Mouse (Mus musculus) MEL (cell line): ENCODE measurements around the gene Mcrip1. TPM values are rescaled to one million over a fixed set of nuclear protein-coding genes. Genes with fewer than 3 reads are reported as not detected.

Experiments used
- DNase-seq: peaks from one replicate; pipeline ENCODE4 v3.0.0; 2011; ENCODE audit warnings: low read depth, low spot score
- H3K27ac ChIP-seq: 2 replicates; pipeline ENCODE4 v1.5.1; 2012; ENCODE audit warnings: low read depth, mild to moderate bottlenecking, control low read depth, low read length, moderate library complexity; ENCODE audit not compliant: control insufficient read depth
- H3K27me3 ChIP-seq, 2 experiments: fragments of 150-350 bp in 1 of 2; sonication (generic) in 1 of 2; 2 replicates each; pipeline ENCODE4 v1.6.1; 2012; ENCODE audit warnings: low read length in 2 of 2, mild to moderate bottlenecking in 2 of 2, improper control_type of control experiment in 1 of 2, moderate library complexity in 1 of 2; ENCODE audit not compliant: insufficient read depth in 2 of 2, control insufficient read depth in 1 of 2
- H3K36me3 ChIP-seq, 2 experiments: 2 replicates each; pipeline ENCODE4 v1.6.1; 2012 to 2014; ENCODE audit warnings: low read length in 2 of 2, improper control_type of control experiment in 1 of 2, inconsistent platforms in 1 of 2, mild to moderate bottlenecking in 1 of 2; ENCODE audit not compliant: insufficient read depth in 2 of 2, control insufficient read depth in 1 of 2
- H3K4me1 ChIP-seq, 2 experiments: fragments of 150-350 bp in 1 of 2; sonication (generic) in 1 of 2; 2 replicates each; pipeline ENCODE4 v1.6.1; 2012; ENCODE audit warnings: low read length in 2 of 2, improper control_type of control experiment in 1 of 2, mild to moderate bottlenecking in 1 of 2; ENCODE audit not compliant: insufficient read depth in 2 of 2, control insufficient read depth in 1 of 2
- H3K4me3 ChIP-seq, 2 experiments: fragments of 150-350 bp in 1 of 2; sonication (generic) in 1 of 2; 2 replicates each; pipeline ENCODE4 v1.5.1; 2012; ENCODE audit warnings: low read depth in 2 of 2, low read length in 2 of 2, mild to moderate bottlenecking in 2 of 2, moderate library complexity in 2 of 2, control low read depth in 1 of 2, improper control_type of control experiment in 1 of 2; ENCODE audit not compliant: control insufficient read depth in 1 of 2, insufficient read depth in 1 of 2
- H3K79me2 ChIP-seq: 2 replicates; pipeline ENCODE4 v1.6.1; 2012; ENCODE audit warnings: mild to moderate bottlenecking, low read length, moderate library complexity; ENCODE audit not compliant: control insufficient read depth, poor library complexity, insufficient read depth
- H3K9ac ChIP-seq: 2 replicates; pipeline ENCODE4 v1.6.1; 2012; ENCODE audit warnings: low read depth, mild to moderate bottlenecking, control low read depth, low read length, moderate library complexity; ENCODE audit not compliant: control insufficient read depth, poor library complexity, severe bottlenecking
- H3K9me3 ChIP-seq: fragments of 150-350 bp; sonication (generic); replicated peaks from 2 replicates; pipeline ENCODE4 v1.6.1; 2012; ENCODE audit warnings: mild to moderate bottlenecking, low read length, improper control_type of control experiment, moderate library complexity; ENCODE audit not compliant: insufficient read depth
- BHLHE40 ChIP-seq: IDR thresholded peaks from 2 replicates; pipeline ENCODE4 v1.6.1; 2012; ENCODE audit warnings: low read depth, mild to moderate bottlenecking, inconsistent platforms, low read length, improper control_type of control experiment, borderline replicate concordance
- CHD2 ChIP-seq: IDR thresholded peaks from 2 replicates; pipeline ENCODE4 v1.6.1; 2011; ENCODE audit warnings: low read length, improper control_type of control experiment
- CTCF ChIP-seq, 3 experiments: IDR thresholded peaks in 2 of 3; conservative IDR thresholded peaks in 1 of 3; 2 replicates each; pipeline ENCODE4 v1.5.1; 2011 to 2012; ENCODE audit warnings: low read length in 3 of 3, low read depth in 2 of 3, mild to moderate bottlenecking in 2 of 3, improper control_type of control experiment in 1 of 3, inconsistent platforms in 1 of 3, mixed read lengths in 1 of 3, moderate library complexity in 1 of 3; ENCODE audit not compliant: control insufficient read depth in 1 of 3, insufficient read depth in 1 of 3, poor library complexity in 1 of 3, severe bottlenecking in 1 of 3
- ELF1 ChIP-seq: IDR thresholded peaks from 2 replicates; pipeline ENCODE4 v1.6.1; 2014; ENCODE audit warnings: low read depth, mild to moderate bottlenecking, inconsistent platforms, low read length, improper control_type of control experiment, moderate library complexity
- ETS1 ChIP-seq: IDR thresholded peaks from 2 replicates; pipeline ENCODE4 v1.6.1; 2012; ENCODE audit warnings: low read depth, mild to moderate bottlenecking, inconsistent platforms, low read length, improper control_type of control experiment, moderate library complexity
- GABPA ChIP-seq: IDR thresholded peaks from 2 replicates; pipeline ENCODE4 v1.6.1; 2012; ENCODE audit warnings: low read depth, mild to moderate bottlenecking, inconsistent platforms, low read length, improper control_type of control experiment, moderate library complexity
- GATA1 ChIP-seq: IDR thresholded peaks from 2 replicates; pipeline ENCODE4 v1.6.1; 2011; ENCODE audit warnings: low read depth, low read length, improper control_type of control experiment
- HCFC1 ChIP-seq: IDR thresholded peaks from 2 replicates; pipeline ENCODE4 v1.6.1; 2012; ENCODE audit warnings: low read depth, mild to moderate bottlenecking, inconsistent platforms, low read length, improper control_type of control experiment, moderate library complexity
- JUND ChIP-seq: IDR thresholded peaks from 2 replicates; pipeline ENCODE4 v1.6.1; 2011; ENCODE audit warnings: low read depth, mild to moderate bottlenecking, improper control_type of control experiment, low read length
- MAX ChIP-seq: IDR thresholded peaks from 2 replicates; pipeline ENCODE4 v1.6.1; 2011; ENCODE audit warnings: low read length, improper control_type of control experiment
- MEF2A ChIP-seq: IDR thresholded peaks from 2 replicates; pipeline ENCODE4 v1.6.1; 2014; ENCODE audit warnings: low read depth, mild to moderate bottlenecking, inconsistent platforms, low read length, improper control_type of control experiment; ENCODE audit not compliant: poor library complexity, insufficient replicate concordance, severe bottlenecking; ENCODE audit errors: extremely low read depth
- NELFE ChIP-seq: IDR thresholded peaks from 2 replicates; pipeline ENCODE4 v1.6.1; 2011; ENCODE audit warnings: low read depth, low read length, improper control_type of control experiment
- NRF1 ChIP-seq: IDR thresholded peaks from 2 replicates; pipeline ENCODE4 v1.6.1; 2014; ENCODE audit warnings: low read depth, mild to moderate bottlenecking, inconsistent platforms, low read length, improper control_type of control experiment, moderate library complexity; ENCODE audit not compliant: poor library complexity, insufficient read depth, severe bottlenecking
- POLR2A ChIP-seq, 2 experiments: IDR thresholded peaks; 2 replicates each; pipeline ENCODE4 v1.6.1; 2011 to 2012; ENCODE audit warnings: low read length in 2 of 2, mild to moderate bottlenecking in 2 of 2, control low read depth in 1 of 2, improper control_type of control experiment in 1 of 2, low read depth in 1 of 2, moderate library complexity in 1 of 2; ENCODE audit not compliant: control insufficient read depth in 1 of 2, insufficient read depth in 1 of 2, poor library complexity in 1 of 2
- RCOR1 ChIP-seq: IDR thresholded peaks from 2 replicates; pipeline ENCODE4 v1.6.1; 2012; ENCODE audit warnings: low read depth, mild to moderate bottlenecking, inconsistent platforms, low read length, improper control_type of control experiment
- SMC3 ChIP-seq: IDR thresholded peaks from 2 replicates; pipeline ENCODE4 v1.6.1; 2011; ENCODE audit warnings: low read depth, low read length, improper control_type of control experiment
- TAL1 ChIP-seq: IDR thresholded peaks from 2 replicates; pipeline ENCODE4 v1.6.1; 2012; ENCODE audit warnings: mild to moderate bottlenecking, inconsistent platforms, low read length, moderate library complexity, mixed read lengths
- TBP ChIP-seq: IDR thresholded peaks from 2 replicates; pipeline ENCODE4 v1.8.0; 2011; ENCODE audit warnings: low read depth, low read length, improper control_type of control experiment
- TCF12 ChIP-seq: IDR thresholded peaks from 2 replicates; pipeline ENCODE4 v1.6.1; 2014; ENCODE audit warnings: low read depth, mild to moderate bottlenecking, inconsistent platforms, low read length, improper control_type of control experiment, moderate library complexity
- UBTF ChIP-seq: IDR thresholded peaks from 2 replicates; pipeline ENCODE4 v1.6.1; 2012; ENCODE audit warnings: low read depth, mild to moderate bottlenecking, inconsistent platforms, low read length, improper control_type of control experiment, moderate library complexity, borderline replicate concordance; ENCODE audit not compliant: insufficient read depth
- USF1 ChIP-seq: IDR thresholded peaks from 2 replicates; pipeline ENCODE4 v1.6.1; 2014; ENCODE audit warnings: low read depth, mild to moderate bottlenecking, inconsistent platforms, low read length, improper control_type of control experiment, moderate library complexity
- ZKSCAN1 ChIP-seq: IDR thresholded peaks from 2 replicates; pipeline ENCODE4 v1.6.1; 2012; ENCODE audit warnings: low read depth, mild to moderate bottlenecking, inconsistent platforms, low read length, improper control_type of control experiment, moderate library complexity
- ZNF384 ChIP-seq: IDR thresholded peaks from 2 replicates; pipeline ENCODE4 v1.6.1; 2012; ENCODE audit warnings: low read depth, mild to moderate bottlenecking, inconsistent platforms, low read length, improper control_type of control experiment
- polyA plus RNA-seq, 2 experiments: library from polyadenylated mRNA; stranded (reverse) in 1 of 2; unstranded in 1 of 2; fragments of >175 nt in 1 of 2; fragments of >200 nt in 1 of 2; gene quantifications; 2 replicates each; pipeline versions ENCODE4 v1.2.1 to v1.2.4; 2012; ENCODE audit warnings: low replicate concordance in 2 of 2, low read depth in 1 of 2; ENCODE audit not compliant: insufficient read length in 2 of 2, insufficient read depth in 1 of 2, missing spikeins in 1 of 2
- total RNA-seq: library from RNA; depleted of rRNA; stranded (reverse); fragments of 300-350 nt; gene quantifications from 2 replicates; pipeline ENCODE4 v1.2.3, GENCODE M21; 2012

Gene Mcrip1
- total and polyA plus RNA-seq, 3 experiments, result 36.6 to 83.5 TPM; not detected in 1

- Histone ChIP-seq H3K9me3 (no peaks in the 10 kb centered on the region), H3K27ac (no peak overlapping the region), H3K36me3 (no peaks in the 10 kb centered on the region), H3K9ac (no peak overlapping the region), H3K27me3 (peaks cover 5 to 10% of the 10 kb centered on the region in 2 experiments; a peak in 2 of 4 replicates), H3K79me2 (no peaks in the 10 kb centered on the region), H3K4me3 (no peak overlapping the region), H3K4me1 (peaks cover 0 to 10% of the 10 kb centered on the region in 2 experiments; a peak in 1 of 4 replicates)
- DNase-seq, result no peak
- TF ChIP-seq MAX (no peak), ZNF384 (no peak), NELFE (no peak), POLR2A (IDR thresholded peaks at IDR 0.05; ENCODE audit: control insufficient read depth in 1 of 2, insufficient read depth in 1 of 2, low read depth in 1 of 2, low read length in 2 of 2, poor library complexity in 1 of 2) (0 out of 4 replicates have a peak, but pooled peaks of 1 of the 2 experiments have one; percentile 18), ELF1 (no peak)
Observed at GRCm38 (mm10) chr11:120535804-120536203, 13.7 kb downstream of the Mcrip1 start.

GRCm38 (mm10) chr11:120535145-120535544 lies 14.4 kb downstream of the Mcrip1 start:
- no peaks in the 10 kb centered on the region for H3K36me3 ChIP-seq
- H3K4me3 ChIP-seq, result no peak overlapping the region
- no peak for DNase-seq
- H3K9ac ChIP-seq, result no peak overlapping the region
- TF ChIP-seq NELFE, result no peak
- TF ChIP-seq ETS1, result no peak
- TF ChIP-seq CTCF (IDR thresholded peaks at IDR 0.05 in 2 of 3, conservative IDR thresholded peaks at IDR 0.05 in 1 of 3; ENCODE audit: control insufficient read depth in 1 of 3, insufficient read depth in 1 of 3, low read depth in 2 of 3, low read length in 3 of 3, poor library complexity in 1 of 3, severe bottlenecking in 1 of 3), result no peak
- TF ChIP-seq GABPA, result no peak
- no peak for TF ChIP-seq NRF1
- TF ChIP-seq MAX, result no peak
- no peak for TF ChIP-seq SMC3
- no peak for TF ChIP-seq POLR2A (IDR thresholded peaks at IDR 0.05; ENCODE audit: control insufficient read depth in 1 of 2, insufficient read depth in 1 of 2, low read depth in 1 of 2, low read length in 2 of 2, poor library complexity in 1 of 2)
- TF ChIP-seq TBP, result no peak
- H3K79me2 ChIP-seq, result no peaks in the 10 kb centered on the region
- peaks cover 0 to 10% of the 10 kb centered on the region in 2 experiments; a peak in 1 of 4 replicates for H3K4me1 ChIP-seq
- no peaks in the 10 kb centered on the region for H3K9me3 ChIP-seq
- peaks cover 5 to 10% of the 10 kb centered on the region in 2 experiments; a peak in 2 of 4 replicates for H3K27me3 ChIP-seq
- no peak overlapping the region for H3K27ac ChIP-seq

GRCm38 (mm10) chr11:120534093-120534492 lies 15.4 kb downstream of the Mcrip1 start:
- Histone ChIP-seq H3K9ac (no peak overlapping the region), H3K27me3 (peaks cover 5 to 10% of the 10 kb centered on the region in 2 experiments; a peak in 2 of 4 replicates), H3K36me3 (no peaks in the 10 kb centered on the region), H3K4me1 (peaks cover 0 to 7% of the 10 kb centered on the region in 2 experiments; a peak in 1 of 4 replicates), H3K27ac (no peak overlapping the region)
- TF ChIP-seq MEF2A, result no peak
- TF ChIP-seq HCFC1, result no peak
- TF ChIP-seq TBP, result no peak
- no peak for TF ChIP-seq RCOR1
- TF ChIP-seq UBTF, result no peak
- TF ChIP-seq CHD2, result no peak
- no peak for TF ChIP-seq BHLHE40
- no peak for TF ChIP-seq GATA1
- TF ChIP-seq ELF1, result no peak
- TF ChIP-seq SMC3, result no peak
- TF ChIP-seq JUND, result no peak
- no peak for TF ChIP-seq POLR2A (IDR thresholded peaks at IDR 0.05; ENCODE audit: control insufficient read depth in 1 of 2, insufficient read depth in 1 of 2, low read depth in 1 of 2, low read length in 2 of 2, poor library complexity in 1 of 2)
- TF ChIP-seq NRF1, result no peak
- TF ChIP-seq TCF12, result no peak
- TF ChIP-seq ZKSCAN1, result no peak
- TF ChIP-seq USF1, result no peak
- no peak for TF ChIP-seq TAL1
- TF ChIP-seq, all 39 proteins: peak for 0
- Histone ChIP-seq H3K4me3 (no peak overlapping the region), H3K79me2 (no peaks in the 10 kb centered on the region), H3K9me3 (no peaks in the 10 kb centered on the region)
- no peak for DNase-seq
